Mouse (Mus musculus) gonadal fat pad, adult 2 months (tissue): ENCODE results near the gene Muc13. TPM values are rescaled to one million over a fixed set of nuclear protein-coding genes. Genes with fewer than 3 reads are reported as not detected.

Experiments used
- DNase-seq: peaks from one replicate; pipeline ENCODE4 v3.0.0-alpha.2; 2012; ENCODE audit warnings: low read depth
- polyA plus RNA-seq: library from polyadenylated mRNA; depleted of rRNA; stranded (reverse); fragments of >200 nt; gene quantifications from 2 replicates; pipeline ENCODE4 v1.2.3, GENCODE M21; 2012

The Muc13 gene
- polyA plus RNA-seq, 1 experiment = 0.53 TPM

- DNase-seq = no peak
Measured at GRCm38 (mm10) chr16:33824603-33825002, 30.8 kb downstream of the Muc13 start.

GRCm38 (mm10) chr16:33828496-33828895, 34.7 kb downstream of the Muc13 start:
- no peak for DNase-seq

DNA sequence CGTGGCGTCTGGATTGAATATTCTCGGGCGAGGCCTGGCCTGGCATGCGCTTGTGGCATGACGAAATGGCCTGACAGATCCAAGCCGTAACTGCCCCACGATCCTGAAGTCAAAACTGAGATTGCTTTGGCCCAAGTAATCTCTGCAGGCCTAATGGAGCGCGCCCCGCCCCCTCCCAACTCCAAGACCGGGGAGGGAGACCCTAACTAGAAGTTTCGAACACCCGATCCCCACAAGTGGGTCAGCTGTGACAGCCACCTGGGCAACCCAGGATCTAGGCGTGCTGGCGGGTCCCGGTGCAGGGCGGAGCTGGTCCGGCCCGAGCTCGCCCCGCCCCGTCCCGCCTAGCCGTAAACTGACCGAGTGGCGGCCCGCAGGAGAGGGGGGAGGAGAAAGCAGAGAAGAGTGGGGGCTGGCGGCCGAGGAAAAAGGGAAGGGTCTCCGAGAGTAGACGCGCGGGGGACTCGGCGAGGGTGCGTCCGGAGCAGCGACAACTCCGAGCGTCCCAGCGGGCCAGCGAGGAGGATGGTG, 35.5 kb downstream of the Muc13 start, which contains the start of gene Itgb5:
TSS of gene Itgb5 (plus strand) at position 365 of the 531 bp plus-strand sequence.
- no peak for DNase-seq

GRCm38 (mm10) chr16:33829842-33830511, 36.1 kb downstream of the Muc13 start:
- no peak for DNase-seq

GRCm38 (mm10) chr16:33830512-33831105, 36.8 kb downstream of the Muc13 start:
- DNase-seq = no peak

DNA sequence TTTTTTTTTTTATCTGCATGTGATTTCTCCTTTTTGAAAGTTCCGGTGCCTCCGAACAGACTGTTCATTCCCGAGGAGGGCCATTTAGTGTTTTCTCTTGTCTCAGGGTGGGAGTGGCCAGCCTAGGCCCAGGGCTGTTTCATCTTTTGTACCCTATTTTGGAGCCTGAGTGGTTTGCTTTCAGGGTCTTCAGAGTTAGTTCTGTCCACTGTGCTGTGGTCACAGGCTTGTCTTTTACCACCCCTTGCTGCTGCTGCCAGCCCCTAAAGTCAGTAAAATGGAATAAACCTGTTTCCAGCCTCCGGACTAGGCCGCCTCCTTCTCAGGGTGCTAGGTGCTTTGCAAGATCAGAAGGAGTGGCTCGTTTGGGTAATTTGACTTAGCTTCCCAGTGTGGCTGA, 38.2 kb downstream of the Muc13 start:
- no peak for DNase-seq

DNA sequence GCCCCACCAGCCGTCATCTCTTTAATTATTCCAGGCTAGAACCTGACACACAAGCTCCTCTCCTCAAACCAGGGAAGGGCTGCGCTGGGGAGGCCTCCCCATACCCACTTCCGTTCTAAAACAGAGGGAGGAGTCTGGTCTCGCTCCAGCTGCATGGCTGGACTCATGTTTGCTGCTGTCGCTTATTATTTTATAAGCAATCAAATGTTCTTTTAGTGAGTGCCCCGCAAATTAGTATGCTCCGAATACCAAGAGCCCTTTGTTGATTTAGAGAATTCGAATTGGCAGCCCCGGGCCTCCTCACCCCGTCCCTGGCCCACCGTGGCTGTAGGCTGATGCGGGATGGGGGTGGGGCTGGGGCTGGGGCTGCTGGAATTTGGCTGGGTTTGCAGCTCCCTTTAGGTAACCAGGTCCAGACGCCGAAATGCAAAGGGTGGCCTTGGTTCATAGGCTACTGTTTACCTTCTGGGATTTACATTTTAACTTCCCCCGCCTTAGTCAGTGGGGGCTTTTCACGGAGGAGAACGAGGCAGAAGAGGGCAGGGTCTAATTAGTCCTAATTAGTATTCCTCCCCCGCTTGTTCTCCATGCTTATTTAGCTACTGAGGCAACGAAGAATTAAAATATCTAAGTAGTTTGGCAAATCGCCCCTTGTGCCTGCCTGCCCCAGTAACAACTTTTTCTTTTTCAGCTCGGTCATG, 39.0 kb downstream of the Muc13 start:
- no peak for DNase-seq

DNA sequence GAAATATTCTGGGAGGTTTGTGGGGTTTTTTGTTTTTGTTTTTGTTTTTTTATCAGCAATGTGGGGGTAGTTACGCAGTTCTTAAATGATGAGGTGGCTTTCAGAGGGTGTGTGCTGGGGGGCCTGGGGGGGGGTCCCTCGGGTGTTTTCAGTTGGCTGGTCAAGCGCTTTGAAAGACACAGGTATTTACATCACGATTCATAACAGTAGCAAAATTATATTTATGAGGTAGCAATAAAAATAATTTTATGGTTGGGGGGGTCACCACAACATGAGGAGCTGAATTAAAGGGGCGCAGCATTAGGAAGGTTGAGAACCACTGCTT, 39.6 kb downstream of the Muc13 start:
- DNase-seq = no peak

DNA sequence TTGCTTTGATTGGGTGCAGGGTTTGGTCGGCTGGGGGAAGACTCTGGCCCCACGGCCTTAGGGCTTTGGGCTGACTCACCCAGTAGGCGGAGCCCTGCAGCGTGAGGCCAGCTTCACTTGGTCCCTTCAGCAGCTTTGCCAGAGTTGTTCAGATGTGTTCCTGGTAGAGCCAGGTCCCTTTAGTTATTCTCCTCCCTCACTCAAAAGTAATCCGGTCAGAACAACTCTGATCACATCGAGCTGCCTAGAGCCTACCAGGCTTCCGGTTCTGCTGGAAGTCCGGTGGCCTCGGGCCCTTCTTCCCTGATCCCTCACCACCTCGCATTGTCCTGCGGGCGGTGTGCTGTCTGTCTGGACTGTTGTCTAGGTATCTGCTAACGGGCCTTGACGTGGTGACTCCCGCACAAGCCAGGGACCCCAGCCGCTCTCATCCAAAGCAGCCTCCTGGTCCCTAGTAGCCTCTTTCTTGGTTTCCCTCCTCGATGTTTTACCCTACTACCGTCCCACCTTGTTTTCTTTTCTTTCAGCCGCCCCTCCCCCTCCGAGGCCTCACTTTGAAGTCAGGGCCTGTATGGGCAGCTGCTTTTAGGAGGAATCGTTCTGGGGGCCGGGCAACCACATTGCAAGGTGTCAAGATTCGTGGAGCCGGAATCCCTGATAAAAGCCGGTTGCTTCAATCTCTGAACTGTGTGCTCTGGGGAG, 40.1 kb downstream of the Muc13 start:
- DNase-seq = no peak

- DNase-seq = peak; percentile 93
Measured at GRCm38 (mm10) chr16:33836676-33837075, 42.8 kb downstream of the Muc13 start.

GRCm38 (mm10) chr16:33837191-33837590, 43.4 kb downstream of the Muc13 start:
- DNase-seq = peak; percentile 61

DNA sequence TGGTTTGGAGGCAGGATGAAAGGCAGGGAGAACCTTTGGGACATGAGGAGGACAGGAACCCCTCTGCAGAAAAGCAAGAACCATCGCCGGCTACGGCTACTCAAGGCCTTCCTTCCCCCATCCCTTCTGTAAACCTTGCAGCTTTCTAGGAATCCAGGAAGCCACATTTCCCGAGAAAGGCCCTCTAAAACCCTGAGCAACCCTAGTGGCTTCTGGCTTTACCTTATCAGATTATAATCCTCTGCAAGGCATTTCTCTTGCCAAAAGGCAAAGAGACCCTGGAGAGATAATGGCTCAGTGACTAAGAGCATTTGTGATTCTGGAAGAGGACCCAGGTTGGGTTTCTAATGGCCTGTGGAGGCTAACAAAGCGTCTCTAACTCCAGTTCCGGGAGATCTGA, 46.8 kb downstream of the Muc13 start:
- DNase-seq = no peak

GRCm38 (mm10) chr16:33842081-33842880, 48.4 kb downstream of the Muc13 start:
- no peak for DNase-seq

DNA sequence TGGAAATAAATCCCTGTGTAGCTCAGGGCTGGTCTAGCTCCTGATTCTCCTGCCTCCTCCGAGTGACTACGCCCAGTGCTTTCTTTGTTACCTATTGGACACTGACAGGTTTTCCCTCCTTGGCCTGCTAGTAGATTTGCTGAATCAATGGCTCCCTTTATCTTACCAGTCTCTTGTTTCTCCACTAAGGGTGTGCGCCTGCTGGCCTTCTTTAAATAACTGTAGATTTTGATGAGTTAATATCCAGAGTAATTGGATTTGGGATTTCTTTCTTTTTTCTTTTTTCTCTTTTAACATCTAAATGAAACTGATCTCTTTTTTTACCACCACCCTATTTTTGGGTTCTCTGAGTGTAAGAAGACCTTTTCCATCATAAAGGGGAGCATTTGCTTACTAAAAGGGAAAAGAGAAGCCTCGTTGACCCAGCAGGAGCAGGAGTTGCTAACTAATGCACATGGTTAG, 50.3 kb downstream of the Muc13 start:
- DNase-seq = no peak

DNA sequence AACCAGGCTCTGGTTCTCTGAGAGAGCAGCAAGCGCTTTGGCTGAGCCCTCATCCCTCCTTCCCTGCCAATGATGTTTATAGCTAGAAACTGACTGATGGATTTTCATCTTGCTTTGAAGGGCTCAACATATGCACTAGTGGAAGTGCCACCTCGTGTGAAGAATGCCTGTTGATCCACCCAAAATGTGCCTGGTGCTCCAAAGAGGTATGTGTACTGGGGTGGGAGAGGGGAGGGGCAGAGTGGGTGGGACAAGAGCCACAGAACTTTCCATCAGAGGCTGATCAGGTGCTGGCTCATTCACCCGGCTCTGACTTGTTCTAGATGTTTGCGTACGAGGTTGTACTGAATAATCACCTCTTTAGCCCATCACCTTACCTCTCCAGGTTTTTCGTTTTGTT, 51.0 kb downstream of the Muc13 start:
- DNase-seq = no peak

GRCm38 (mm10) chr16:33853271-33853670, 59.4 kb downstream of the Muc13 start:
- no peak for DNase-seq

GRCm38 (mm10) chr16:33858766-33859165, 64.9 kb downstream of the Muc13 start:
- no peak for DNase-seq

DNA sequence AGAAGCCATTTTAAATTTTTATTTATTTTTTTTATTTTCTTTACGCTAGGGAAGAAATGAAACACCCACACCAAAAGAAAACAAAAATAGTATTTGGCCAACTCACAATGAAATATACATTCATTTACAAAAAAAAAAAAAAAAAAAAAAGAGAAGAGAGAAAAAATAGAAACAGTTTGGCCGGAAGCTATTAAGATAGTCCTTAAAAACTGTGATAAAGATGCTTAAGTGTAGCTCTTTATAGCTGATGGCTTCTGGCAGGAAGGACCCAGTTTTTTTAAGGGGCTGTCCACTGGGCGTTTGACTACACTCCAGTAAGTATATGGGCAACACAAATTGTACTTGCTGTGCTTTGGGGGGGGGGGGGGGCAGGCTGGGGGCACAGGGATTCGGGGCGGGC, 65.5 kb downstream of the Muc13 start:
- no peak for DNase-seq

- DNase-seq = no peak
Measured at GRCm38 (mm10) chr16:33859988-33860700, 66.3 kb downstream of the Muc13 start.

DNA sequence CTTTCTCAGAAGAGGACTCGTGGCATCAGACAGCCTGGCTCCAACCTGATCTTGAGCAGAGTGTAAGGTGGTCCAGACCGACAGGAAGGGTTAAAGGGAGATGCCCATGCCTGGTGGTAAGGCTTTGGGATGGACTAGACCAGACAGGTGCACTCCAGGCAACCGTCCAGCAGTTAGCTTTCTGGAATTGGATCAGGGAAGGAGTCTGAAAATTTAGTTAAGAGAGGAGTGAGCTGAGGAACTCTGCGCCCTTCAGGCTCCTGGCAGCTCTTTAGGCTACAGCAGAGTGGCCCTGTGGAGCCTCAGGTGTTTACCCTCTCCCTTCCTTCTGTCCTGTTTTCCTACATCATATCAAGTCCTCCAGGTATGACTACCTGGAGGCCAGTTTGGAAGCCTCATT, 68.6 kb downstream of the Muc13 start:
- DNase-seq = no peak
